Mouse (Mus musculus) limb, embryonic 15.5 days (tissue): ENCODE data around the gene Fgfr2. TPM values are rescaled to one million over a fixed set of nuclear protein-coding genes. Genes with fewer than 3 reads are reported as not detected.

Source experiments
- ATAC-seq: fragments of 200-750 bp; cut with Nextera tagmentation; 2 replicates; pipeline ENCODE4 v1.8.0; 2017; ENCODE audit warnings: low read depth, moderate TSS enrichment; ENCODE audit not compliant: insufficient number of reproducible peaks, low FRiP score, low TSS enrichment
- H3K27ac ChIP-seq: fragments of 300-500 bp; sonication (generic); 2 replicates; pipeline ENCODE4 v1.5.1; 2015; ENCODE audit warnings: moderate library complexity, mild to moderate bottlenecking, inconsistent platforms
- H3K27me3 ChIP-seq: fragments of 300-500 bp; sonication (generic); 2 replicates; pipeline ENCODE4 v1.6.1; 2015; ENCODE audit warnings: inconsistent platforms
- H3K36me3 ChIP-seq: fragments of 300-500 bp; sonication (generic); 2 replicates; pipeline ENCODE4 v1.6.1; 2015; ENCODE audit warnings: inconsistent platforms
- H3K4me1 ChIP-seq: fragments of 300-500 bp; sonication (generic); 2 replicates; pipeline ENCODE4 v1.6.1; 2015; ENCODE audit warnings: inconsistent platforms
- H3K4me2 ChIP-seq: fragments of 300-500 bp; sonication (generic); 2 replicates; pipeline ENCODE4 v1.6.1; 2015; ENCODE audit warnings: mild to moderate bottlenecking, inconsistent platforms
- H3K4me3 ChIP-seq: fragments of 300-500 bp; sonication (generic); 2 replicates; pipeline ENCODE4 v1.5.1; 2015; ENCODE audit warnings: mild to moderate bottlenecking, inconsistent platforms
- H3K9ac ChIP-seq: fragments of 300-500 bp; sonication (generic); 2 replicates; pipeline ENCODE4 v1.6.1; 2015; ENCODE audit warnings: inconsistent platforms
- H3K9me3 ChIP-seq: fragments of 300-500 bp; sonication (generic); 2 replicates; pipeline ENCODE4 v1.6.1; 2016; ENCODE audit warnings: inconsistent platforms
- WGBS: fragments of 180-500 bp; shearing (Covaris S2); methylation state at CpG from one replicate; pipeline ENCODE4 v1.1.7; 2015; 5-methylcytosine and 5-hydroxymethylcytosine counted together
- polyA plus RNA-seq: library from polyadenylated mRNA; unstranded; fragments of >200 nt; fragmentation: Nextera tagmentation; extraction: Ambion mirVana; gene quantifications from 2 replicates; pipeline ENCODE4 v1.2.1, GENCODE M21; 2015

The Fgfr2 gene
- polyA plus RNA-seq, 1 experiment from 2014 or later, result 101 TPM

DNA sequence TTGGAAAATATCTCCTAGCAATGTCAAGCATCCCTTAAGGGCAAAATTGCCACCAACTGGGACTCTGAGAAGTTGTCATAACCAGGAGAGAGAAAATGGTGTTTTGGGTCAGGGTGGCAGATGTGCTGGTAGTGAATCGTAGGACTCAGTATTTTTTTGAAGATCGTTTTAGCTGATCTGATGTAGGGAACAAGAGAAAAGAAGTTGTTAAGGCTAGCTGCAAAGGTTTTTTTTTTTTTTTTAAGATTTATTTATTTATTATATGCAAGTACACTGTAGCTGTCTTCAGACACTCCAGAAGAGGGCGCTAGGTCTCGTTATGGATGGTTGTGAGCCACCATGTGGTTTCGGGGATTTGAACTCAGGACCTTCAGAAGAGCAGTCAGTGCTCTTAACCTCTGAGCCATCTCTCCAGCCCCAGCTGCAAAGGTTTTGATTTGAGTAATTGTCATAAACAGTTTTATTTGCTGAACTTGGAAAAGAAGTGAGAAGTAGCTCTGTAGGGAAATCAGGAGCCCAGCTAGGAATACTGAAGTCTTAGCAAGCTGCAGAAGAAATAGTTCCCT lies 265.0 kb downstream of the Fgfr2 start:
- H3K4me2 ChIP-seq, result no peak overlapping the region
- H3K9ac ChIP-seq, result no peak overlapping the region
- WGBS, result 68% methylated on average over 5 of the region's 5 CpGs
- H3K27me3 ChIP-seq, result no peaks in the 10 kb centered on the region
- no peaks in the 10 kb centered on the region for H3K9me3 ChIP-seq
- peaks cover 15% of the 10 kb centered on the region for H3K4me1 ChIP-seq
- no peak overlapping the region for H3K27ac ChIP-seq
- no peaks in the 10 kb centered on the region for H3K36me3 ChIP-seq
- H3K4me3 ChIP-seq, result no peak overlapping the region
- ATAC-seq, result no peak

DNA sequence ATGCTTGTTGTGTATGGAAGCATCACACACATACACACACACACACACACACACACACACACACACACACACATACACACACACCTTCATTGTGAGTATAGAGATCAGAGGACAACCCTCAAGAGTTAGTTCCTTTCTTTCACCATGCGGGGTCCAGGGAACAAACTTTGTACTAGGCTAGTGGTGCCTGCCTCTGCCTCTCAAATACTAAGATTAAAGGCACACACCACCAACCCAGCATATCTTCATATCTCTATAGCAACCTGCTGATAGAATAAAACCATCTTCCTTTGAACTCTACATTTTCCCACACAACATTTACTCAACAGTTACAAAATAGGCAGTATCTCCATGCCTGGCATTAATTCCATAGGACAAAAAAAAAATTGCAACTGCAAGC lies 267.1 kb downstream of the Fgfr2 start:
- Histone ChIP-seq H3K4me2 (no peak overlapping the region), H3K9me3 (no peaks in the 10 kb centered on the region), H3K36me3 (no peaks in the 10 kb centered on the region), H3K4me1 (peaks cover 20% of the 10 kb centered on the region), H3K27me3 (no peaks in the 10 kb centered on the region), H3K4me3 (no peak overlapping the region), H3K27ac (no peak overlapping the region), H3K9ac (no peak overlapping the region)
- no peak for ATAC-seq
- WGBS, result 75% methylated on average over 1 of the region's 1 CpGs

DNA sequence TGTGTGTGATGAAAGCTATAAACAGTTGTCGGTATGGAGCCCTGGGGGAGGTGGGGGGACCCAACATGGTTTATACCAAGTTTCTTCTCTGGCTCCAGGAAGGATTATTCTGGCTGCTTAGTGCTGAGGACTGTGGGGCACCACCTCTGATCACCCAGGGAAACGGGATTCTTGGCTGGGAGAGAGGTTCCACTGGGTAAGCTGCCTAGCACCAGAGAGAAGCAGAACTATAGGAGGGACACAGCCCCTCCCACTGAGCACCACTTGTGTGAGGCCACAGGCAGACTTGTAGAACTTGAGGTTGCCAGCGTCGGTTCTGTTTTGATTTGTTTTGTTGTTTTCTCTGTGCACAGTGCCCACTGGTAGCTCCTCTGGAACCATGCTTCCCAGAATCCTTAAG lies 269.2 kb downstream of the Fgfr2 start:
- 44% methylated on average over 4 of the region's 4 CpGs for WGBS
- Histone ChIP-seq H3K27me3 (no peaks in the 10 kb centered on the region), H3K36me3 (peaks cover 11% of the 10 kb centered on the region), H3K9me3 (no peaks in the 10 kb centered on the region), H3K4me3 (no peak overlapping the region), H3K4me2 (no peak overlapping the region), H3K4me1 (peaks cover 12% of the 10 kb centered on the region), H3K9ac (no peak overlapping the region), H3K27ac (peak overlapping the region; percentile 27; the same call in 1 of the 2 replicates)
- no peak for ATAC-seq

DNA sequence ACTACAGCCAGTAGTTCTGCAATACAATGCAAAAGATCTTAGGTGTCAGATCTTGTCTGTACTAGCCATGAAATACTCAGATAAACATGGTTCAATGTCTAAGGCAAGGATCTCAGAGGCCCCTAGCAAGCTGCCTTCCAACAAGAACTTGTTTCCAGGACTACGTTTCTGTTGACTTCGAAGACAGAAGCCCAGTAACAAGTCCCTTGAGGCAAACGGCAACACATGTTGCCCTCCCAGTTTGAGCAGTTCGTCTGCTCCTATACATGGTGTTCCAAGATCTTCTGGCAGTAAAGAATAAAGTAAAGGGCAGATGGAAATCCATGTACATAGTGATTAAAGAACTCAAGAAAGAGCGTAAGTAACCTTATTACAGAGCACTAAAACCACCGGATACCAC lies 269.8 kb downstream of the Fgfr2 start:
- no peak overlapping the region for H3K9ac ChIP-seq
- H3K9me3 ChIP-seq, result no peaks in the 10 kb centered on the region
- H3K4me1 ChIP-seq, result peaks cover 12% of the 10 kb centered on the region
- no peaks in the 10 kb centered on the region for H3K27me3 ChIP-seq
- ATAC-seq, result no peak
- H3K4me2 ChIP-seq, result no peak overlapping the region
- H3K36me3 ChIP-seq, result peaks cover 17% of the 10 kb centered on the region
- 34% methylated on average over 6 of the region's 6 CpGs for WGBS
- no peak overlapping the region for H3K4me3 ChIP-seq
- H3K27ac ChIP-seq, result peak overlapping the region; percentile 97

DNA sequence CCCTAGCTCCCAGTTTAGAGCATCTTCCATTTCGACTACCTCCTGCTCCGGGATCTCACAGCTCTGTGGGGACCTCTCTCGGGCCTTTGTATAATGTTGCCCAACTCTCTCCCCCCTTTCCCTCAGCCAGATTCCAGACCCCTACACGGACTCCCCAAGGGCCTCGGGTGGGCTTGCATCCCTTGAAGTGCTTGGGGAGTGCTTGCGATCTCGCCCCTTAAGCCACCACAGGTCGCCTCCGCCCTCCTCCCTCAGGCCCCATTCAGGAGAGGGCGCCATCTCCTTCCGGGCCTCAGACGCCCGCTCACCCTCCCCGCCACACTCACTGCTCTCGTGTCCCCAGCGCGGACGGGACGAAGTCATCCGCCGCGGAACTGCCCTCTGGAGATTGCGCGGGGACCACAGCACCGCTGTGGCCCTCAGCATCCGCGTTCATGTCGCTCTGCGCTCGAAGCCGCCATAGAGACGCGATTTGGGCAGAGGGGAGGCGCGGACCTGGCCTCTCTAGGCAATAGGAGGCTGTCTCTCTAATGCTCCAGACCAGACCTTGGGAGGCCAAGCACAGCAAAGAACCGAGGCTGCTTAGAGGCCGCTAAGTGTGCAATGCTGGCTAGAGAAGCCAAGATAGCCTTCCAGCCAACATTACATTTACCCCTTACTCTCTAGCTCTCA lies 270.8 kb downstream of the Fgfr2 start, which contains the start of gene Eef1akmt2:
Gene Eef1akmt2 (minus strand): TSS at position 501 of the 672 bp plus-strand sequence.
- H3K4me2 ChIP-seq, result peak within 1 kb of the TSS; percentile 51
- peaks cover 12% of the 10 kb centered on the region for H3K4me1 ChIP-seq
- H3K9me3 ChIP-seq, result no peaks in the 10 kb centered on the region
- no peaks in the 10 kb centered on the region for H3K27me3 ChIP-seq
- H3K27ac ChIP-seq, result peak within 1 kb of the TSS; percentile 97
- peak within 1 kb of the TSS; percentile 90 for H3K9ac ChIP-seq
- WGBS, result under 1% methylated on average over 37 of the region's 37 CpGs
- H3K4me3 ChIP-seq, result peak within 1 kb of the TSS; percentile 89
- H3K36me3 ChIP-seq, result peaks cover 24% of the 10 kb centered on the region
- ATAC-seq, result peak; percentile 90

DNA sequence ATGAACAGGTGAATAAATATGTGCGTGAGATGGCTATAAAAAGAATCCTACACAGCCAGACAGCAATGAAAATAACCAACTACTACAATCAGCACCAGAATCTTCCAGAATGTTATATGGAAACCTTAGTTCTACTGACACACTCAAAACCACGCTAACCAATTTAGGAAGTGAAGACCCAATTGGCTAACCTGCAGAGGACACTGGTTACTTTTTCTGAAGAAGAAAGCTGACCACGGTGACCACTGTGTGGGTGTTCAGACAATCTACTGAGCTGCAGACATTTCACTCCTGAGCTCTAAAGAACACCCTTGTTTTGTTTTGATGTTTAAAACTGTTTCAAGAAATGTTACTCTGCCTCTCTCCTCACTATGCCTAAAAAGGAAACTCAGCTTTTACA lies 280.0 kb downstream of the Fgfr2 start:
- ATAC-seq, result no peak
- Histone ChIP-seq H3K9me3 (no peaks in the 10 kb centered on the region), H3K9ac (no peak overlapping the region), H3K27me3 (no peaks in the 10 kb centered on the region), H3K4me3 (no peak overlapping the region), H3K4me2 (no peak overlapping the region), H3K27ac (no peak overlapping the region), H3K36me3 (peaks cover 24% of the 10 kb centered on the region), H3K4me1 (no peaks in the 10 kb centered on the region)
- 91% methylated on average over 3 of the region's 3 CpGs for WGBS

DNA sequence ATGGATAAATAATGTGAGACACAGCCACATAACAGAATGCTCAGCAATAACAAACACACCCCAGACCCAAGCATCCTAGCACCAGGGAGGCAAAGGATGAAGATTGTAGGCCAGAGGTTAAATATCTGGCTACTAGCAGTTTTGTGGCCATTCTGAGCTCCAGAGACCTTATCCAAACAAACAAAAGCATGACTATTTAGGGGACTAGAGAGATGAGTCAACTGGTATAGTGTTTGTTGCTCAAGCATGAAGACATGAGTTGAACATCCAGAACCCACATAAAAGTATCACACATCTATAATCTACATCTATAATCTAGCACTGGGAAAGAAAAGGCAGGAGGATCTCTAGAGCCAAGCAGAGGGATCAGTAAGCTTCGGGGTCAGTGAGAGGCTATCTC lies 280.7 kb downstream of the Fgfr2 start:
- Histone ChIP-seq H3K27me3 (no peaks in the 10 kb centered on the region), H3K4me2 (no peak overlapping the region), H3K4me3 (no peak overlapping the region), H3K4me1 (no peaks in the 10 kb centered on the region), H3K9me3 (no peaks in the 10 kb centered on the region), H3K27ac (no peak overlapping the region), H3K9ac (no peak overlapping the region), H3K36me3 (peaks cover 20% of the 10 kb centered on the region)
- WGBS, result 97% methylated on average over 1 of the region's 1 CpGs
- ATAC-seq, result no peak

DNA sequence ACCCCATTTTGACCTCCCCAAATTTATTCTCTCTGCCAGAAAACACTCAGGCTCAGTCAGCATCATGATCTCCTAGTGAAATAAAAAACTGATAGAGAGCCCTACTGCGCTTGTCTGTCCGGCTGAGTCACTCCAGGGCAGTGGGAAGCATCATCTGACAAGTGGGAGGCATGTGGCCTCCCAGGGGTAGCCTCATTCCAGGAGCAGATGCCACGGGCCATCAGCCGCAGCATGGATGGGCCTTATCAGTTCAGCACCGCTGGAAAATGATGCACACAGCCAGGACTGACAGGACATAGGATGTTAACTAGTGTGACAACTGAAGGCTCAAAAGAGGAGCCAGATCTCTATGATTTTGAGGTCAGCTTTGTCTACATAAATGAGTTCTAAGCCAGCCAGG lies 281.9 kb downstream of the Fgfr2 start:
- no peak overlapping the region for H3K4me3 ChIP-seq
- no peaks in the 10 kb centered on the region for H3K4me1 ChIP-seq
- H3K27me3 ChIP-seq, result no peaks in the 10 kb centered on the region
- H3K27ac ChIP-seq, result no peak overlapping the region
- no peak overlapping the region for H3K9ac ChIP-seq
- H3K36me3 ChIP-seq, result peaks cover 18% of the 10 kb centered on the region
- H3K9me3 ChIP-seq, result no peaks in the 10 kb centered on the region
- WGBS, result 84% methylated on average over 5 of the region's 5 CpGs
- no peak overlapping the region for H3K4me2 ChIP-seq
- no peak for ATAC-seq

DNA sequence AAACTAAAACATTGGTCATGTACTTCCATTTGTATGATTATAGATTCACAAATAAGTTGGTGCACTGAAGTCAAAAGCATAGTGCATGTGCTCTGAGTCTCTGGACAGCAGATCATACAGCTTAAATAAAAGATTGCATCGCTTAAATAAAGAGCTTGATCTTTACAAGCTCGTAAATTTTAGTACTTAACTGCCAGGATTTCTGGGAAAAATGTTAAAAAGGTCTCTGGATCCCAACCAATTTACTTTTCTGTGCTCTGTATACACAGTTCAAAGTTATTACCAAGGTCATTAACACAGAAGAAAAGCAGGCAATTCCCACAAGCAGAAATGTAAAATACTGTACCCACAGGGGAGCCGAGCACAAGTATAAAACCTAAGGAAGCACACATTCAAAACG lies 292.2 kb downstream of the Fgfr2 start:
- Histone ChIP-seq H3K27ac (no peak overlapping the region), H3K27me3 (no peaks in the 10 kb centered on the region), H3K36me3 (peaks cover 38% of the 10 kb centered on the region), H3K9ac (no peak overlapping the region), H3K9me3 (no peaks in the 10 kb centered on the region), H3K4me1 (no peaks in the 10 kb centered on the region), H3K4me2 (no peak overlapping the region), H3K4me3 (no peak overlapping the region)
- no peak for ATAC-seq
- WGBS, result 27% methylated on average over 4 of the region's 4 CpGs

DNA sequence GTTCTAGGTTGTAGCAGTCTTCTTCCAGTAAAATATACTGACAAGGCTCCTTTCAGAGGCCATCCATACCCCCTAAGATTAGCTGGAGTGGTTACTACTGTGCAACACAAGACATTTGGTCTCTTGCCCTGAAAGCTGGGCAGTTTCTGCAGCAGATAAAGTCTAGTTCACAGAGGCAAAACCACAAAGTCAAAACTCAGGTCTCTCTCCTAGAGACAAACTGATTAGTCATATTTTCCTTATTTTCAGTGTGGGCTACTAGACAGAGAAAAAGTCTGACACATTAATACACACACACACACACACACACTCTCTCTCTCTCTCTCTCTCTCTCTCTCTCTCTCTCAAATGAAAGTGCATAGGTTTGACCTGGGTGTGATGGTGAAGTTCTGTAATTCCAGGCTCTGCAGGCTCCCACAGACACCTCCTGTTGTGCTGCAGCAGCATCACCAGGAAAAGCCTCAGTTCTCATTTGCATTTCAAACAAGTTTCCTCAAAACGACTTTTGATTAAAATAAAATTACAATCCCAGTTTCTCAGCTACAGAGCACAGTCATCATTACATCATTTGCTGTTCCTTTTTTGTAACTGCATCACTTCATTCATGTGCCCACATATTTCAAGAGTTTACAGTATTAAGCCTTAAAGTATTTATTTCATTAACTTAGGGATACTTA lies 298.7 kb downstream of the Fgfr2 start:
- Histone ChIP-seq H3K9ac (no peak overlapping the region), H3K4me3 (no peak overlapping the region), H3K4me1 (no peaks in the 10 kb centered on the region), H3K27ac (no peak overlapping the region), H3K27me3 (no peaks in the 10 kb centered on the region), H3K36me3 (peaks cover 20% of the 10 kb centered on the region), H3K4me2 (no peak overlapping the region), H3K9me3 (no peaks in the 10 kb centered on the region)
- ATAC-seq, result no peak
- WGBS, result 14% methylated on average over 1 of the region's 1 CpGs

DNA sequence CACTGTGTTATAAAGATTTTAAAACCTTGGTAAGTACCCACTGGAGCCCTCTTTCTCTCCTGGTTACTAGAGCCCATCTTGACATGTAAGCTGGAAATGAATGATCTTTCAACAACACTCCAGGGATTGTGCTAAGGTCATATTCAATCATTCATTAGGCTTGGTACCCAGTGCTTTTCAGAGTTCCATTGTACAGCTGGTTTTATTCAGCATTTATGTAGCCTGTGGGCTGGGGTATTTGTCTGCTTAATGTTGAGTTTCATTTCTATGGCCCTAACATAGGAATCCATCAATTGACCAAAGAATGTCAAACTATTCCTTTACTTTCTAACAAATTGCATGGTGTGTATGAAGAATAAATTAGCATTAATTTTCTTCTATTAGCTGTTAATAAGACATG lies 299.3 kb downstream of the Fgfr2 start:
- H3K27ac ChIP-seq, result no peak overlapping the region
- no peak overlapping the region for H3K9ac ChIP-seq
- no peak for ATAC-seq
- no peaks in the 10 kb centered on the region for H3K4me1 ChIP-seq
- H3K27me3 ChIP-seq, result no peaks in the 10 kb centered on the region
- H3K4me2 ChIP-seq, result no peak overlapping the region
- H3K36me3 ChIP-seq, result peaks cover 20% of the 10 kb centered on the region
- H3K4me3 ChIP-seq, result no peak overlapping the region
- H3K9me3 ChIP-seq, result no peaks in the 10 kb centered on the region

DNA sequence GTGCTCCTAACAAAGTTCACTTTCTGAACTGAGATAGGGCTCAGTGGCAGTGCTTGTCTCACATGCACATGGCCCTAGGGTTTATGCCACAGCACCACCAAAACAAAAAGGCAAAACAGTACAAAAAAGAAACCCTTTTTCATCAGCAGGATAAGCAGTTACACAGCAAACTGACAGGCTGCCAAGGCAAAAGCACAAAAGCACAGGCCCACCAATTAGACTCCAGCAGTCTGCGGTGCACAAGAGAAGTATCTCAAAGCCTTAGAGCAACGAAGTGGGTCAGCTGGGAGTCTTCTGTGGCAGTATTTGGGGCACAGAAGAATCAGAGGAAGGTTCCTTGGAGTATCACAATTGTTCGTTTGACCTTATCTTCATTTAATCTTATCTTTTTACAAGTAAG lies 302.5 kb downstream of the Fgfr2 start:
- no peak overlapping the region for H3K4me3 ChIP-seq
- H3K9me3 ChIP-seq, result no peaks in the 10 kb centered on the region
- ATAC-seq, result no peak
- H3K27ac ChIP-seq, result no peak overlapping the region
- H3K27me3 ChIP-seq, result no peaks in the 10 kb centered on the region
- 85% methylated on average over 3 of the region's 3 CpGs for WGBS
- no peak overlapping the region for H3K9ac ChIP-seq
- peaks cover 9% of the 10 kb centered on the region for H3K36me3 ChIP-seq
- no peaks in the 10 kb centered on the region for H3K4me1 ChIP-seq
- no peak overlapping the region for H3K4me2 ChIP-seq
